Mouse (Mus musculus): Measurements from ENCODE around the gene Gpr25.

Gene Gpr25

GRCm38 (mm10) chr1:136260635-136261238 lies at the start of gene Gpr25:
Gene Gpr25, minus strand, starts transcription at chr1:136260873.
- in situ Hi-C loops (cut with MboI, MseI): no loop called here

DNA sequence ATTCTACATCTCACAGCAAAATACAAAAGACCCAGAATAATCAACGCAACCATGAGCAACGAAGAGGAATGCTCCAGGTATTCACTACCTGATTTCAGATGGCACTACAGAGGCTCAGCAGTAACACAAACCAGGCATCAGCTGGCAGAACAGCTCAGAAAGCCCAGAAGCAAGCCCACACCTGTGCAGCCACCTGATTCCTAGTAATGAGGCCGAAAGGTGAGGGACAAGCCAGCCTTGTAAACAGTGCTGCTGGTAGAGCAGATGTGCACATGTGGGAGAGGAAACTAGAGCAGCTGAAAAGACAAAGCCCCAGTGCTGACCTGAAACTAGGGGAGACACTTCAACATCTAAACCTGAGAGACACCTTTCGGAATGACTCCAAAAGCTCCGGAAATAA lies 48.5 kb upstream of the Gpr25 start:
- in situ Hi-C loops (cut with MboI, MseI): no loop called here

DNA sequence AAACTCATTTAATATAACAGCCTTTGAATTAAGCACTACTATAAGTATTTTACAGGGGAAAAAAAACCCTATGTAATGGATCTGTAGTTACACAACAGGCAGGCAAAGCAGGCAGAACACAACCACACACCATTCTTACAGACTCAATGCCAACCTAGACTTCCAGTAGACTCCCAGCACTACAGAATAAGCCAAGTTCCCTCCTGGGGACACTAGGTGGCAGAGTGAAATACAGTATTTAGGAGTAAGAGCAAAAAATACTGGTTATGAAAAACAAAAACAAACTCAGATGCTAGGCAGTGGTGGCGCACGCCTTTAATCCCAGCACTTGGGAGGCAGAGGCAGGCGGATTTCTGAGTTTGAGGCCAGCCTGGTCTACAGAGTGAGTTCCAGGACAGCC lies 45.8 kb upstream of the Gpr25 start:
- in situ Hi-C loops (cut with MboI, MseI): no loop called here

GRCm38 (mm10) chr1:136293961-136294360 lies 33.3 kb upstream of the Gpr25 start:
- in situ Hi-C loops (cut with MboI, MseI): no loop called here

GRCm38 (mm10) chr1:136289803-136290202 lies 29.1 kb upstream of the Gpr25 start:
- in situ Hi-C loops (cut with MboI, MseI): no loop called here

DNA sequence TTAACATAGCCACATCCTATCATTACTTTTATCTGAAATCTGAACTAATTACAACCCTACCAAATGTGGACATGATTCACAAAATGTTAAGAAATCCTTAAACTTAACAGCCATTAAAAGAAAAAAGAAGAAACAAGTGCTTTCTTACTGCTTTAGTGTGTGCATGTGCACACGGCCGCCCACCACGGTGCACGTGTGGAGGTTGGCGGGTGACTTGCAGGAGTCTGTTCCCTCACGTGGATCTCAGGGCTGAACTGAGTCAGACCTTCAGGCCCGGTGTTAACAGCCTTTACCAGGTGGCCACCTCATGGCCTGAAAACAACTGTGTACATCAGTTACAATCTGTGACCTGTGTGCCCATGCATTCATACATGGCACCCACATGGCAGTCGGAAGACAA lies 16.7 kb upstream of the Gpr25 start:
- in situ Hi-C loops (cut with MboI, MseI): no loop called here

GRCm38 (mm10) chr1:136268224-136268623 lies 7.6 kb upstream of the Gpr25 start:
- in situ Hi-C loops (cut with MboI, MseI): no loop called here

DNA sequence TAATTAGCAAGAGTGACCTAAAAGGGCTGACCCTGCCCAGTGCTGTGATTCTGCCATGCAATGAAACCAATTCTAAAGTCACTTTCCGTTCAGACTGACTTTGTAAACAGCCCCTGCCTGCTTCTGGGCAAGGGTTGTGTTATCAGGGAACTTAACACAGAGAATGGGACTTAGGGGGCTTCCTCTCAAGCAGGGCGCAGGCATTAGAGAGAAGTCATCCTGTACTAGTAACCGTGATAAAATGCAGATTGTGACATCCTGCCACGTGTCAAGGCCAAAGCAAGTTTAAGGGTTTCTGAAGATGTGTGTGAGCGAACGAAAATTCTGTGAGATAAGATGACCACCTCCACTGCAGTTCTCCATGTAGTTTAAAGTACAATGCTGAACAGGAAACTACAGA lies 5.5 kb upstream of the Gpr25 start:
- in situ Hi-C loops (cut with MboI, MseI): no loop called here

GRCm38 (mm10) chr1:136263355-136263754 lies 2.7 kb upstream of the Gpr25 start:
- in situ Hi-C loops (cut with MboI, MseI): no loop called here

DNA sequence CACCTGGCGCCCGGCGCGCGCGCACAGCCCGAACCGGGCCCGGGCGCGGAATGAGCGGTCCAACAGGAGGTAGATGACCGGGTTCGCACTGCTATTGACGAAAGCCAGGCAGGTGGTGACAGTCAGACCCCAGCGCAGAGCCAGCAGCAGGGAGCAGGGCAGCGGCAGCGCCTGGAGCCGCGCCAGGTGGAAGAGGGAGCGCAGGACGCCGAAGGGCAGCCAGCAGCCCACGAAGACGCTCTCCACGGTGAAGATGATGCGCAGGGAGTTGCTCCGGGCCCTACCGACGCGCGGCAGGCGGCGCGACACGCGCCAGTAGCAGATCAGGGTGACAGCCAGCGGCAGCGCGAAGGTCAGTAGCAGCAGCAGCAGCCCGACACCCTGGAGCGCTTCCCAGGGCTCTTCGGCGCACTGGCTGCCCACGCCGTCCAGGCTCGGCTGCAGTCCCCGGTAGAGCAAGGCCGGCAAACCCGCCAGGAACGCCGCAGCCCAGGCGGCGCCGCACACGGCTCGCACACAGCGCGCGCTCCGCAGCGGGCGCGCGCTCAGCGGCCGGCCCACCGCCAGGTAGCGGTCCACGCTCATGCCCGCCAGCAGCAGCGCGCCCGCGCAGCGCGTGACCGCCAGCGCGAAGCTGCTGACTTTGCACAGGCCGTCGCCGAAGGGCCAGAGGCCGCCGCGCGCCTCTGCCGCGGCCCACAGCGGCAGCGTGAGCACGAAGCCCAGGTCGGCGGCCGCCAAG lies 609 bp downstream of the Gpr25 start:
- in situ Hi-C loops (cut with MboI, MseI): no loop called here

DNA sequence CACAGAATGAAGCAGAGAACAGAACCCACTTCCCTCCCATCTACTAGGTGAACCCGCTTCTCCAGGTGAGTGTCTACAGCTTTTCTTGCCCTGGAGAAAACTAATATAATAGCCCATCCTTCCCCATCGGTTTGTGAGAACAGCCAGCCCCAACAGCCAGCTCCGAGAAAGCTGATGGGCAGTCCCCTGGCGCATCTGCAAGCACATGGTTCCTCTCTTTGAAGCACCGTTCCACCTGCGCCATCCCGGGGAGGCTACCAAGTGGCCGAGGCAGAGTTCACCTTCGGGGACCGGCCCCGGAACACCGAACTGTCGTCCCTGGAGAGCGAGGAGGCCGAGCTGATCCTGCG lies 1.2 kb downstream of the Gpr25 start:
- in situ Hi-C loops (cut with MboI, MseI): no loop called here

GRCm38 (mm10) chr1:136258495-136258894 lies 2.2 kb downstream of the Gpr25 start:
- in situ Hi-C loops (cut with MboI, MseI): no loop called here

GRCm38 (mm10) chr1:136255657-136256056 lies 5.0 kb downstream of the Gpr25 start:
- in situ Hi-C loops (cut with MboI, MseI): no loop called here

DNA sequence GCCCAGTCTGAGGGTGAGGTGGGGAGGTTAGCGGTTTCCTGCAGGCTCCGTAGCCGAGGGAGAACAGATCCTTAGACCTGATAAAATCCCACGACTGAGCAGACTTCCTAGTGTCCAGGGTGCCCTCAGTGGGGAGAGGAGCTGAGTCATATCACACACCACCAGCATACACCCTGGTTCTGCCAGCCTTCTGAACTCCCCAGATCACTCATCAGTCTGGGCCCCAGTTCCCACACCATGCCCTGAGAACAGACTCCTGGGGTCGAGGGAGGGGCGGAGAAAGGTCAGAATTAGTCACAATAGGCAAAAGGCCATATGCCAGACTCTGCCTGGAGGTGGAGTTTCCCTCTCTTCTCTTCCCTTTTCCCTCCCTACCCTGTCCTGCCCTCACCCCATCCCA lies 5.5 kb downstream of the Gpr25 start:
- in situ Hi-C loops (cut with MboI, MseI): no loop called here

- in situ Hi-C loops (cut with MboI, MseI): no loop called here
Observed at GRCm38 (mm10) chr1:136254503-136255065, 6.1 kb downstream of the Gpr25 start.

DNA sequence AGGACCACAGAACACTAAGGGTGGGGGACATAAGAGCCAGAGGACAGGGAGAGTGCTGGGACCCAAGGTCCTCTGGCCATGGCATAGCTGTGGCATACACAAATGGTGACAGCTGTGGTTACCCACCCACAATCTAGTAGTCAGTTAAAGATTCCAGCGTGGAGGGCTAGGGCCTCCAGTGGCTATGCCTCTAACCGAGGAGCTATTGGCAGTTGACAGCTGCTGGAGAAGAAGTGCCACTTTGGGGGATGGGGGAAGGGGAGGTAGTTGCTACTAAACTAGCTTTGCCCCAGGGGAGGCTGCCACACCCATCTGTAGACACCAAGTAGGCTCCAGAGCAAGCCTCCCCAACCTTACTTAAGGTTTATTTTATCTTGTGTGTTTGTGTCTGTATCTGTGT lies 7.2 kb downstream of the Gpr25 start:
- in situ Hi-C loops (cut with MboI, MseI): no loop called here

GRCm38 (mm10) chr1:136249662-136250061 lies 11.0 kb downstream of the Gpr25 start:
- in situ Hi-C loops (cut with MboI, MseI): no loop called here

GRCm38 (mm10) chr1:136247393-136247792 lies 13.3 kb downstream of the Gpr25 start:
- in situ Hi-C loops (cut with MboI, MseI): no loop called here

GRCm38 (mm10) chr1:136244469-136244868 lies 16.2 kb downstream of the Gpr25 start:
- in situ Hi-C loops (cut with MboI, MseI): no loop called here

GRCm38 (mm10) chr1:136241801-136242200 lies 18.9 kb downstream of the Gpr25 start:
- in situ Hi-C loops (cut with MboI, MseI): no loop called here

DNA sequence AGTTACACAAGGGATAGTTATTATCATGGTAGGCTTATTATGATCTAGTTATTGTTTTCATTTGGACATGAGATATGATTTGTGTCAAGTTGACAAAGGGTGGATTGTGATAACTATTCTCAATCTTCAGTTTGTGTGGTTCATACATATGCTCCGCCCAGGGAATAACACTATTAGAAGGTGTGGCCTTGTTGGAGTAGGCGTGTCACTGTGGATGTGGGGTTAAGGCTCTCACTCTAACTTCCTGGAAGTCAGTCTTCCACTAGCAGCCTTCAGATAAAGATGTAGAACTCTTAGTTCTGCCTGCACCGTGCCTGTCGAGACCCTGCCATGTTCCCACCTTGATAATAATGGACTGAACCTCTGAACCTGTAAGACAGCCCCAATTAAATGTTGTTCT lies 22.2 kb downstream of the Gpr25 start:
- in situ Hi-C loops (cut with MboI, MseI): no loop called here

- in situ Hi-C loops (cut with MboI, MseI): no loop called here
Observed at GRCm38 (mm10) chr1:136234595-136235092, 26.0 kb downstream of the Gpr25 start.
